Comparison of ENCODE assay signal across 8 mouse cellular contexts in the genomic region with DNA sequence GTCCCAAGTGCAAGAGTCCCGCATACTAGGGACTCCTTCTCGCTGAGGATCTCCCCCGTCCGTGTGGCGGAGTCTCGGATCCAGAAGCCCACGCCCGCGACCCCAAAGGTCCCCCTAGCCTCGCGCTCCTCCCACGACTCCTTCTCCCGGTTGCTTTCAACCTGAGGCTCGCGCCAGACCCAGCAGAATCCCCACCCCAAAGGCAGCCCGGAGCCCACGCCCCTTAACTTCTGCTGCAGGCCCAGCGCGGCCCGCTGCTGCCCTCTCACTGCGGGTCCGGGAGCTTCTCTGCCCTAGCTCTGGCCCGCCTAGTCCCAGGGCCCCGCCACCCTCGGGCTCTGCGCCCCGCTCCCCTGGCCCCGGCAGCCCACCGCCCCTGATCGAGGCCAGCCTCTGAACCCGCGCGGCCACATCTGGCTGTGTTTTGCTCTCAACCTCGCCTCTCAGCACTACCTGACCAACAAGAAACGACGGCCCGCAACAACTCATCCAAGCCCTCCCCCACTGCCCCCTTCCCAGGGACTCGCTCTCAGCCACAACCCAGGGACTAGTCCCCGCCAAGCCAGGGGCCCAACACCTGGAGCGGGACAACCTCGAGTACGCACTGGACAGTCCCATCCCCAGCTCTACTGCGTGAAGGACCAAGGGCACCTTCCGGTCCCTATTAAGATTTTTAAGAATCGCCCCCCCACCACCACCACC. TPM values are rescaled to one million over a fixed set of nuclear protein-coding genes. Genes with fewer than 3 reads are reported as not detected.
DNase-seq lines count a peak whose midpoint lies in the region; ATAC-seq lines count a peak whose summit lies in the region.

No protein-coding gene starts in this region.

- H3K36me3 ChIP-seq in embryonic facial prominence, embryonic 15.5 days = no peaks in the 10 kb centered on the region
- H3K36me3 ChIP-seq in liver, embryonic 12.5 days = no peaks in the 10 kb centered on the region
- no peaks in the 10 kb centered on the region for H3K36me3 ChIP-seq in splenic B cell, adult 2 months (ENCODE audit: control insufficient read depth, insufficient read depth, low read length, poor library complexity, severe bottlenecking)

- WGBS in embryonic facial prominence, embryonic 15.5 days = under 1% methylated on average over 45 of the region's 45 CpGs
- WGBS in liver, embryonic 12.5 days (ENCODE audit: insufficient replicate concordance) = under 1% methylated on average over 45 of the region's 45 CpGs

- peak overlapping the region; percentile 98 for H3K9ac ChIP-seq in embryonic facial prominence, embryonic 15.5 days
- peak overlapping the region; percentile 71 for H3K9ac ChIP-seq in liver, embryonic 12.5 days

- peak; percentile 3 for DNase-seq in cerebellum, adult 11 months
- DNase-seq in cerebellum, adult 9-10 months = no peak
- DNase-seq in heart, adult 9 months (ENCODE audit: low spot score in 2 of 2) = peak; percentile 77 to 82
- peak; percentile 78 for DNase-seq in kidney, adult 9 months
- DNase-seq in splenic B cell, adult 2 months (ENCODE audit: low read depth, low spot score) = peak; percentile 68

- H3K27me3 ChIP-seq in embryonic facial prominence, embryonic 15.5 days = no peaks in the 10 kb centered on the region
- peaks cover 55% of the 10 kb centered on the region for H3K27me3 ChIP-seq in liver, embryonic 12.5 days (replicated peaks)
- H3K27me3 ChIP-seq in splenic B cell, adult 2 months (ENCODE audit: control insufficient read depth, insufficient read depth, low read length, poor library complexity, severe bottlenecking) = peaks cover 5% of the 10 kb centered on the region; the same call in 1 of the 2 replicates

- H3K27ac ChIP-seq in embryonic facial prominence, embryonic 15.5 days (replicated peaks) = peak overlapping the region; percentile 100
- peak overlapping the region; percentile 81; the same call in 1 of the 2 replicates for H3K27ac ChIP-seq in liver, embryonic 12.5 days

- peak; percentile 74 for ATAC-seq in embryonic facial prominence, embryonic 15.5 days (ENCODE audit: insufficient number of reproducible peaks, low FRiP score, low TSS enrichment, low read depth)
- peak; percentile 64 for ATAC-seq in liver, embryonic 12.5 days
- ATAC-seq in monocyte, adult 5-6 weeks (replicated peaks; ENCODE audit: insufficient number of reproducible peaks, low FRiP score, low TSS enrichment, poor library complexity, severe bottlenecking) = peak; percentile 41; the same call in 1 of the 2 replicates

- peak overlapping the region; percentile 58 for H3K4me2 ChIP-seq in embryonic facial prominence, embryonic 15.5 days (replicated peaks)
- peak overlapping the region; percentile 92 for H3K4me2 ChIP-seq in liver, embryonic 12.5 days

- peak overlapping the region; percentile 80 for H3K4me3 ChIP-seq in embryonic facial prominence, embryonic 15.5 days (replicated peaks)
- H3K4me3 ChIP-seq in liver, embryonic 12.5 days = peak overlapping the region; percentile 71

- H3K9me3 ChIP-seq in embryonic facial prominence, embryonic 15.5 days (replicated peaks) = no peaks in the 10 kb centered on the region
- H3K9me3 ChIP-seq in liver, embryonic 12.5 days (replicated peaks) = no peaks in the 10 kb centered on the region

- peaks cover 24% of the 10 kb centered on the region for H3K4me1 ChIP-seq in embryonic facial prominence, embryonic 15.5 days
- H3K4me1 ChIP-seq in liver, embryonic 12.5 days = peaks cover 48% of the 10 kb centered on the region

RNA-seq across cellular contexts. Expression of gene Adgrl2, which starts 2.6 kb away (rescaled TPM):
- 83.6 and 86.7 TPM in 2 replicates for polyA plus RNA-seq in embryonic facial prominence, embryonic 15.5 days (2015; fragmentation: Nextera tagmentation; extraction: Ambion mirVana)
- polyA plus RNA-seq in liver, embryonic 12.5 days (2016; fragmentation: Nextera tagmentation; extraction: Ambion mirVana) = 11.5 and 13.3 TPM in 2 replicates
- 0.10 to 1.5 TPM (median 0.75 TPM) in 3 replicates for total RNA-seq in monocyte, adult 5-6 weeks (2017)
